Mouse (Mus musculus) kidney, adult 2 months (tissue): ENCODE data around the gene Dnah6.

Source experiments
- CTCF ChIP-seq: fragments of 200-500 bp; conservative IDR thresholded peaks from 2 replicates; pipeline ENCODE4 v1.5.1; 2011; ENCODE audit warnings: low read depth, mild to moderate bottlenecking, control low read depth, low read length, moderate library complexity, mixed read lengths; ENCODE audit not compliant: insufficient read depth, insufficient read length
- POLR2A ChIP-seq: fragments of 200-500 bp; IDR thresholded peaks from one replicate; pipeline ENCODE4 v1.6.1; 2011; ENCODE audit warnings: low read depth, low read length, control low read depth

GRCm38 (mm10) chr6:73253006-73253405 lies 31.6 kb upstream of the Dnah6 start:
- TF ChIP-seq CTCF (no peak), POLR2A (no peak)
